8 mouse cellular contexts compared by ENCODE assay signal in genomic region chr12:111966683-111967173, GRCm38 (mm10). TPM values are rescaled to one million over a fixed set of nuclear protein-coding genes. Genes with fewer than 3 reads are reported as not detected.
DNase-seq lines count a peak whose midpoint lies in the region; ATAC-seq and TF ChIP-seq lines count a peak whose summit lies in the region.

Gene Atp5mpl, minus strand, starts transcription at chr12:111966977.

- intact Hi-C loops in gastrocnemius, adult 2 months (cut with DNase I), result no loop called here
- intact Hi-C loops in left cerebral cortex, adult 2 months (cut with DNase I), result no loop called here

- no peaks in the 10 kb centered on the region for H3K27me3 ChIP-seq in hindbrain, postnatal 0 days (ENCODE audit: insufficient read depth, low read length)

- no peaks in the 10 kb centered on the region for H3K9me3 ChIP-seq in hindbrain, postnatal 0 days (ENCODE audit: low read length)

- peak within 1 kb of the TSS; percentile 90 for H3K4me2 ChIP-seq in hindbrain, postnatal 0 days (ENCODE audit: low read depth, low read length)

- H3K27ac ChIP-seq in gastrocnemius, adult 2 months, result peak within 1 kb of the TSS; percentile 98
- peak within 1 kb of the TSS; percentile 85 for H3K27ac ChIP-seq in hindbrain, postnatal 0 days
- H3K27ac ChIP-seq in left cerebral cortex, adult 2 months, result peak within 1 kb of the TSS; percentile 95

- peak; percentile 95 for ATAC-seq in common myeloid progenitor, adult 5-6 weeks (replicated peaks; ENCODE audit: low read depth, poor library complexity, severe bottlenecking)
- ATAC-seq in hindbrain, postnatal 0 days, result peak; percentile 95
- ATAC-seq in megakaryocyte, adult 5-6 weeks (ENCODE audit: poor library complexity, severe bottlenecking), result peak; percentile 98

- peak within 1 kb of the TSS; percentile 90 for H3K9ac ChIP-seq in hindbrain, postnatal 0 days (replicated peaks; ENCODE audit: low read length)

- peak; percentile 98 for TF ChIP-seq CTCF in gastrocnemius, adult 2 months (IDR thresholded peaks at IDR 0.05)
- TF ChIP-seq CTCF in hindbrain, postnatal 0 days (IDR thresholded peaks at IDR 0.05; ENCODE audit: low read depth), result peak; percentile 91
- TF ChIP-seq CTCF in left cerebral cortex, adult 2 months (IDR thresholded peaks at IDR 0.05), result no peak; the same call in none of the 2 replicates

- peaks cover 10% of the 10 kb centered on the region; the same call in 1 of the 2 replicates for H3K4me1 ChIP-seq in hindbrain, postnatal 0 days (ENCODE audit: insufficient read depth, low read length)

- DNase-seq in ZHBTc4 (ENCODE audit: low read depth, low spot score), result peak; percentile 98
- peak; percentile 98 for DNase-seq in gastrocnemius, adult 2 months
- peak; percentile 97 for DNase-seq in hindbrain, postnatal 0 days (ENCODE audit: low spot score)
- DNase-seq in left cerebral cortex, adult 2 months (ENCODE audit: extremely low spot score in 1 of 2, low spot score in 2 of 2), result peak; percentile 97 to 99
- DNase-seq in right cerebral cortex, adult 2 months (ENCODE audit: low spot score in 2 of 2), result peak; percentile 96 to 99
- peak; percentile 97 for DNase-seq in urinary bladder, postnatal 14 days (ENCODE audit: low spot score)

- H3K4me3 ChIP-seq in gastrocnemius, adult 2 months, result peak within 1 kb of the TSS; percentile 76
- H3K4me3 ChIP-seq in hindbrain, postnatal 0 days (ENCODE audit: low read length), result peak within 1 kb of the TSS; percentile 94
- H3K4me3 ChIP-seq in left cerebral cortex, adult 2 months, result peak within 1 kb of the TSS; percentile 58

- WGBS in hindbrain, postnatal 0 days, result 0% methylated on average over 37 of the region's 37 CpGs

- H3K36me3 ChIP-seq in hindbrain, postnatal 0 days (ENCODE audit: insufficient read depth, low read length), result 0 out of 2 replicates have a peak, but pooled peaks cover 4% of the 10 kb centered on the region

RNA-seq across cellular contexts. Expression of gene Atp5mpl, which starts in this region (rescaled TPM):
- total RNA-seq in common myeloid progenitor, adult 5-6 weeks (2017), result 466 and 542 TPM in 2 replicates
- 100 to 1,000 TPM; 684 to 874 TPM for total RNA-seq in gastrocnemius, adult 2 months (2021)
- 225 and 251 TPM in 2 replicates for total RNA-seq in hindbrain, postnatal 0 days (2014; rRNA removed)
- 1,023 and 1,032 TPM in 2 replicates for polyA plus RNA-seq in hindbrain, postnatal 0 days (2015; fragmentation: Nextera tagmentation; extraction: Ambion mirVana)
- total RNA-seq in left cerebral cortex, adult 2 months (2021), result 100 to 1,000 TPM; 328 to 341 TPM
- 371 and 395 TPM in 2 replicates for total RNA-seq in megakaryocyte, adult 5-6 weeks (2015)
- 580 and 630 TPM in 2 replicates for total RNA-seq in megakaryocyte, adult 5-6 weeks (2017)

Comparison
In these comparisons a context has a peak if more than half of its experiments do, and no peak if none do; other contexts are left out.
1. Peak in every context shown above with its lines: DNase-seq, ATAC-seq, H3K4me3 ChIP-seq and H3K27ac ChIP-seq.